In the genomic region with DNA sequence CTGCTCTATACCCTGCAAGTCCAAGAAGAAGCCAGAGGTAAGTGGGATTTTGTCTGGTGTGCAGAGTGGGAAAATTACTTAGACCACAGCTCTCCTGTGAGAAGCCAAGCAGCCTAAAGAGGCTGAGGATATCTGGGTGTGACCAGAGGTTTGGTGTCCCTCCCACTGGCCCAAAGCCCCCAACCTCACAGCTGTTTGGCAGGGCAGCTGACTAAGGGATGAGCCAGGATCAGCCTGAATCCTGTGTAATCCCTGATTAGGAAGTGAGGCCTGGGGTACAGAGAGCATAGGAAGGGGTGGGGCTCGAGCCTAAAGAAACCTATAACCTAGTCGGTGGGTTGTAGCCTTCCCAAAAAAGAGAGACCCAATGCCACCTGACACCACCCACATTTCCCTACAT, we compare ENCODE assay signal across 12 mouse cellular contexts.
"Had no signal": no experiment of that assay in that cellular context is flagged by ENCODE, and none has a peak within 500 bp of the region (broad histone marks: within the 10 kb centered on the region; RNA-seq: fewer than 3 reads in every experiment).

No protein-coding gene starts in this region.

- DNase-seq: kidney, adult 2 months; kidney, postnatal 25 days; layer of hippocampus, adult 9-11 months; liver, postnatal 0 days; lung, embryonic 14.5 days; midbrain, embryonic 14.5 days; right cerebral cortex, adult 18-20 months; right cerebral cortex, postnatal 14 days; right cerebral cortex, postnatal 4 days; thymus, adult 2 months; thymus, postnatal 14 days; thymus, postnatal 4 days had no signal
